ENCODE assay signal across 10 mouse cellular contexts in genomic region chr17:63677996-63678657, GRCm38 (mm10).
DNase-seq lines count a peak whose midpoint lies in the region; ATAC-seq and TF ChIP-seq lines count a peak whose summit lies in the region.
"Had no signal": no experiment of that assay in that cellular context is flagged by ENCODE, and none has a peak within 500 bp of the region (broad histone marks: within the 10 kb centered on the region; RNA-seq: fewer than 3 reads in every experiment).

No protein-coding gene starts in this region.

- no peak overlapping the region for H3K9ac ChIP-seq in midbrain, embryonic 14.5 days (replicated peaks; ENCODE audit: low read length)
- H3K9ac ChIP-seq: liver, embryonic 13.5 days had no signal

- no peak for TF ChIP-seq POLR2A in myocyte (IDR thresholded peaks at IDR 0.05; ENCODE audit: insufficient read length, low read depth)

- DNase-seq in kidney, adult 11 months: peak; percentile 50
- DNase-seq in kidney, adult 18-20 months: no peak
- DNase-seq in gastrocnemius, postnatal 10 days: peak; percentile 19
- DNase-seq in kidney, adult 8-10 months: peak; percentile 30 to 58
- no peak for DNase-seq in left cerebral cortex, postnatal 36 days (ENCODE audit: low spot score in 2 of 2)
- DNase-seq in midbrain, embryonic 14.5 days: no peak
- DNase-seq: liver, embryonic 13.5 days had no signal

- H3K4me2 ChIP-seq in myocyte (ENCODE audit: low read depth): peak overlapping the region; percentile 48
- H3K4me2 ChIP-seq in midbrain, embryonic 14.5 days (ENCODE audit: low read length): no peak overlapping the region
- H3K4me2 ChIP-seq: liver, embryonic 13.5 days had no signal

- no peaks in the 10 kb centered on the region for H3K4me1 ChIP-seq in midbrain, embryonic 14.5 days (ENCODE audit: control insufficient read depth, insufficient read depth, low read length)
- H3K4me1 ChIP-seq: liver, embryonic 13.5 days had no signal

- intact Hi-C loops in left cerebral cortex, postnatal 36 days (cut with DNase I): no loop called here

- ATAC-seq in midbrain, embryonic 14.5 days (ENCODE audit: low FRiP score, low TSS enrichment): no peak
- no peak for ATAC-seq in cerebellum, adult (ENCODE audit: insufficient number of reproducible peaks, low FRiP score, low TSS enrichment)

- H3K79me2 ChIP-seq in myocyte (ENCODE audit: control insufficient read depth, insufficient read depth): no peaks in the 10 kb centered on the region

- H3K9me3 ChIP-seq in midbrain, embryonic 14.5 days (ENCODE audit: control insufficient read depth, low read length): no peaks in the 10 kb centered on the region
- H3K9me3 ChIP-seq: liver, embryonic 13.5 days had no signal

- no peak overlapping the region for H3K27ac ChIP-seq in midbrain, embryonic 14.5 days (replicated peaks; ENCODE audit: low read depth, low read length)
- H3K27ac ChIP-seq: liver, embryonic 13.5 days had no signal

- WGBS in midbrain, embryonic 14.5 days: 81% methylated on average over 3 of the region's 3 CpGs

- H3ac ChIP-seq in myocyte (ENCODE audit: control insufficient read depth, insufficient read length): no peak overlapping the region

- no peaks in the 10 kb centered on the region for H3K36me3 ChIP-seq in myocyte (ENCODE audit: control insufficient read depth, insufficient read depth)
- H3K36me3 ChIP-seq in midbrain, embryonic 14.5 days (ENCODE audit: control insufficient read depth, insufficient read depth, low read length): no peaks in the 10 kb centered on the region
- H3K36me3 ChIP-seq: liver, embryonic 13.5 days had no signal

- no peaks in the 10 kb centered on the region for H3K27me3 ChIP-seq in myocyte (ENCODE audit: control insufficient read depth, insufficient read depth, insufficient read length)
- H3K27me3 ChIP-seq in midbrain, embryonic 14.5 days (ENCODE audit: control insufficient read depth, insufficient read depth, low read length): no peaks in the 10 kb centered on the region
- H3K27me3 ChIP-seq: liver, embryonic 13.5 days had no signal

- no peak overlapping the region for H3K4me3 ChIP-seq in myocyte
- H3K4me3 ChIP-seq in midbrain, embryonic 14.5 days (replicated peaks; ENCODE audit: low read depth, low read length): no peak overlapping the region
- H3K4me3 ChIP-seq: erythroblast, embryonic 14.5 days; liver, embryonic 13.5 days had no signal

TF ChIP-seq in myocyte, 11 proteins besides CTCF, POLR2A, EP300 and RAD21:
- TF ChIP-seq REST (IDR thresholded peaks at IDR 0.05; ENCODE audit: insufficient read depth, insufficient read length) (no peak), MYOD1 (IDR thresholded peaks at IDR 0.05; ENCODE audit: control insufficient read depth in 1 of 3, insufficient read length in 2 of 3, low read depth in 2 of 3) (peak in 1 of 3 experiments; percentile 5), TCF12 (IDR thresholded peaks at IDR 0.05; ENCODE audit: insufficient read depth, poor library complexity, severe bottlenecking) (peak; percentile 47), POLR2AphosphoS2 (IDR thresholded peaks at IDR 0.05; ENCODE audit: insufficient read length, low read depth) (no peak), CEBPB (IDR thresholded peaks at IDR 0.05; ENCODE audit: insufficient read depth, poor library complexity, severe bottlenecking) (peak; percentile 93), TCF3 (IDR thresholded peaks at IDR 0.05; ENCODE audit: insufficient read length, low read depth) (no peak), MAX (IDR thresholded peaks at IDR 0.05; ENCODE audit: low read depth) (no peak), E2F4 (IDR thresholded peaks at IDR 0.05; ENCODE audit: insufficient read depth) (no peak), MYOG (IDR thresholded peaks at IDR 0.05; ENCODE audit: control insufficient read depth in 1 of 3, insufficient read depth in 1 of 3, insufficient read length in 2 of 3, low read depth in 2 of 3) (no peak), USF1 (IDR thresholded peaks at IDR 0.05; ENCODE audit: low read depth) (no peak), SRF (IDR thresholded peaks at IDR 0.05; ENCODE audit: control insufficient read depth, insufficient read length, low read depth) (no peak)

Comparison
In these comparisons a context has a peak if more than half of its experiments do, and no peak if none do; other contexts are left out.
1. DNase-seq: peak in kidney, adult 11 months (single experiment), gastrocnemius, postnatal 10 days (single experiment) and kidney, adult 8-10 months (2 of 2); none in kidney, adult 18-20 months (single experiment), left cerebral cortex, postnatal 36 days (0 of 2) and midbrain, embryonic 14.5 days (single experiment).